Mouse (Mus musculus) B cell, adult 2 months (primary cell): ENCODE measurements around the gene Grin2c.

Experiments
- DNase-seq, 2 experiments: peaks; one replicate each; pipeline ENCODE4 v3.0.0; 2022

Grin2c gene

DNA sequence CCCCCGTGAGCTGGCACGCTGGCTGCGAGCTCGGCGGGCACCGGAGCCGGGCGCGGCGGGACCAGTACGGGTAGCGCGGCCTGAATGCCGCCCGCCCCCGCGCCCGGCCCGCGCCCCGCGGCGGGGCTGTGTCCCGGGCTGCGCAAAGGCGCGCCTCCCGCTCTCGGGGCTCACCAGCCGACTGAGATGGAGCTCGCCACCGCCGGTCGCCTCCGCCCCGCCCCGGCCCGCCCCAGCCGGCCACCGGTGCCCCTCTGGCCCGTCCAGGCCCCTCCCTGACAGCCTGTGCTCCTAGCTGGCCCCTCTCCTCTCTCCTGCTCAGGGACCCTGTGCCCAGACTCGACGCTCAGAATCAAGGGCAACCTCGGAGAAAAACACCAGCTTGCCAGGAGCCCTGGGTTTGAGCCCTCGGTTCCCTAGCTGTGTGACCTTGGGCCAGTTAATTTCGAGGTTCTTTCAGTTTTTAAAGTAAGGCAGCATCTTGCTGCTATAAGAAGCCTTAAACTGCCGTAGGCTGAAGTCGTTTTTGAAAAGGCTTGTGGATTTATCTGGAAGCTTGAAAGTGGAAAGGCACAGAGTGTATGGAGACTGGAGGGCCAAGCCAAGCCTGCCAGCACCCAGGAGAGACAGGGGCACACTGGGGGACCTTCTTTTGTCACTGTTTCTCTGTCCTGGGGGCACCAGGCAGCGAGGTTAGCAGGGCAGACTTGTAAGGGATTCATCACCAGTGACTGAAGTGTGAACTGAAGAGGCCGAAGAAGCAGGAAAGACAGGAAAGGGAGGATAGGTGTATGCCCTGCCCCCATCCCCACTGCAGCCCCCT is at the start of gene Grin2c:
Gene Grin2c (minus strand): TSS at position 183 of the 823 bp plus-strand sequence.
- DNase-seq = no peak

GRCm38 (mm10) chr11:115314249-115314648 is 47.2 kb upstream of the Grin2c start:
- DNase-seq = no peak

DNA sequence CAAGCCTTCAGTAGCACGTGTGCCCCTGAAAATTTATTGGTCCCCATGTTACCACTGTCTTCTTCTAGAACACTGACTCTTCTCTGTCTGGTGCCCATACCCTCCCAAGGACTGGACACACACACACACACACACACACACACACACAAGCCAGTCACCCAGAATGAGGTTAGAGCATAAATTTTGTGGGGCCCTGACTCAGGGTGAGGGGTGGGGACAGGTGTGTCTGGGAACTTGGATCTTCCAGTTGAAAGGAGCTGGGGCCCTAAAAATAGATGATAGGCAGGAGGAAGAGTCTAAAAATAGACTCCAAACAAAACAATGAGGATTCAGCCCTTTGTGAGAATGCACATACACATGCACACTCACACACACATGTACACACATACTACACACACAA is 41.7 kb upstream of the Grin2c start:
- DNase-seq = no peak

DNA sequence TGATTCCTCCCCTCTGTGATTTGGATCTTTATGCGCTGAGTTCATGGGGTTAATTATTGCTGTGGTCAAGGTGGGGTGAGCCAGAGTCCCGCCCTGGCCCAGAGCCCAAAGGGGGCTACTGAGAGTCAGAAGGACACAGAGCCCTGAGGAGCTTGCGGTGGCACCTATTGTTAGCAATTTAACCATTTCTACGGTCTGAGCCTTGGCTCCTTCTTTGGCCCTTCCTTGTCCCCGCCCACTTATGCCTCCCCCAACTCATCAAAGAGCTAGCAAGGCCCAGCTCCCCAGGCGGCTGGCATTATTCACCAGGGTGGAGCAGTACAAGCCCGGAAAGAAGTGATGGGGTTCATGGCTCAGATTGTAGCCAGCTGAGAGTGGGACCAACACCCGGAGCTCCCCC is 39.8 kb upstream of the Grin2c start, which contains the start of gene Otop2:
Gene Otop2 (plus strand): TSS at position 301 of the 400 bp plus-strand sequence.
- no peak for DNase-seq

DNA sequence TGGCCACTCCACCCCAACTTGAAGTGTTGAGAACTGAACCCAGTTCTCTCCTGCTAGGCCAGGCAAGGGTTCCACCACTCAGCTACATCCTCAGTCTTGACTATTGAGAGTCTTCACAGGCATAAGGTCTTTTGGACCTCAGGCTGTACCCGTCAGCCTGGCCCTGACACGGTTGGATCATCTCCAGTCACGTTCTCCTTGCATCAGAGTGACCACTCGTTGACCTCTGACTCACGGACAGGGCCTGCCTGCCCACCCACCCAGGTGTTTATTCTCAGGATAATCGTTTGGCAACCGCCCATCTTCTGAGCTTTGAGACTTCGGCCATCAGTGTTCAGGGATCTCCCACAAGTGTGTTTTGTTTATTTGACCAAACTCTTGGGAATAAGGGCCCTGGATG is 36.1 kb upstream of the Grin2c start:
- no peak for DNase-seq

GRCm38 (mm10) chr11:115301351-115301750 is 34.3 kb upstream of the Grin2c start:
- DNase-seq = no peak

DNA sequence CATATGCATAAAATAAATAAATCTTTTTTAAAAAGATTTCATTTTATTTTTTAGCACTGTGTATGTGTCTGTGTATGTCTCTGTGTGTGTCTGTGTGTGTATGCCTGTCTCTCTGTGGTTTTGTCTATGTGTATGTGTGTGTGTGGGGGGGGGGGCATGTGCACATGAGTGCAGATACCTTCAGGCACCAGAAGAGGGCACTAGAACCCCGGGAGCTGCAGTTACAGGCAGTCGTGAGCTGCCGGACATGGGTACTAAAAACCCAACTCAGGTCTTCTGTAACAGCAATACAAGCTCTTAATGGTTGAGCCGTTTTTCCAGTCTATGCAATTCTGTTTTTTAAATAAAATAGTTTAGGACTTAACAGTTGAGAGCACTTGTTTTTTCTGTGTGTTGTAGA is 33.7 kb upstream of the Grin2c start:
- DNase-seq = no peak

DNA sequence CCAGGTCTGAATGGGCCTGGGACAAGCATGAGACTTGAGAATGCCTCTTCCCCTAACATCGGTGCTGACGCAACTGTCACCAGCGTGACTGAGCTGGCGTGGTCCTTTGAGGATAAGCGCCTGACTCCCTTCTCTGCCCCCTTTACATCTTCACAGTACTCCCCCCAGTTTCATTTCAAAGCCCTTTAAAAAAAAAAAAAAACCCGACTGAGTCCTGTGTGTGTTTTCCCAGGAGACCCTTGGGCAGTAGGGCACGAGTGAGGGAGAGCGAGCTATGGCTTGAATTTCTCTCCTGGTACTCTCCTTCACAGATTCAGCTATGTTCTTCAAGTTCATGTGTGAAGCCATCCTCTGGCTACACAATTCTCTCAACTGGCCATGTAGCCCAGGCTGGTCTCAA is 31.1 kb upstream of the Grin2c start:
- DNase-seq = no peak

GRCm38 (mm10) chr11:115297214-115297826 is 30.3 kb upstream of the Grin2c start, which contains the start of gene Fads6:
Fads6 (minus strand) TSS chr11:115297663.
- peak; percentile 47 to 50 for DNase-seq

- no peak for DNase-seq
Measured at GRCm38 (mm10) chr11:115296471-115297210, 29.6 kb upstream of the Grin2c start.

- no peak for DNase-seq
Measured at GRCm38 (mm10) chr11:115295939-115296338, 28.9 kb upstream of the Grin2c start.

GRCm38 (mm10) chr11:115292631-115293375 is 25.8 kb upstream of the Grin2c start:
- DNase-seq = no peak

GRCm38 (mm10) chr11:115291503-115291902 is 24.5 kb upstream of the Grin2c start:
- no peak for DNase-seq

- DNase-seq = no peak
Measured at GRCm38 (mm10) chr11:115290919-115291318, 23.9 kb upstream of the Grin2c start.

GRCm38 (mm10) chr11:115290314-115290713 is 23.3 kb upstream of the Grin2c start:
- DNase-seq = no peak

- no peak for DNase-seq
Measured at GRCm38 (mm10) chr11:115289885-115290284, 22.8 kb upstream of the Grin2c start.

DNA sequence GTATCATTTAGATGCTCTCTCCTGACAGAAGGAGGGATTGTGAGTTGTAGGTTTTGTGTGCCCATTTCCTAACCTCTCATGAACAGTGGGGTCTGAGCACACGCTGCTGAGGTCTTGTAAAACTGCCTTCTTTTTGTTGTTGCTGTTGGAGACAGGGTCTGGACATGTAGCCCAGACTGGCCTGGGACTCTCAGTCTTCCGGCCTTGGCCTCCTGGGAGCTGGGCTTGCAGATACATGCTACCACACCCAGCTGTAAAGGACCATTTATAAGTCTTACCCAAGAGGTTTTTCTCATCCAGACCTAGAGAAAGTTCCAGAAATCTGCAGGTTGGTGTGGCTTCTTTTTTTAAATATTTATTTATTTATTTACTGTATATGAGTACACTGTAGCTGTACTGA is 21.3 kb upstream of the Grin2c start:
- DNase-seq = no peak

GRCm38 (mm10) chr11:115287386-115287785 is 20.3 kb upstream of the Grin2c start:
- no peak for DNase-seq

- no peak for DNase-seq
Measured at GRCm38 (mm10) chr11:115286201-115286993, 19.4 kb upstream of the Grin2c start.

- no peak for DNase-seq
Measured at GRCm38 (mm10) chr11:115285282-115285681, 18.2 kb upstream of the Grin2c start.

GRCm38 (mm10) chr11:115283891-115284620 is 17.0 kb upstream of the Grin2c start:
- no peak for DNase-seq
